Mouse (Mus musculus) E14TG2a.4 (cell line): Measurements from ENCODE around the gene Aoc1.

ENCODE experiments used
- CTCF ChIP-seq: conservative IDR thresholded peaks from 2 replicates; pipeline ENCODE4 v1.5.1; 2014; ENCODE audit warnings: low read length
- NANOG ChIP-seq: IDR thresholded peaks from 2 replicates; pipeline ENCODE4 v1.6.1; 2014; ENCODE audit warnings: borderline replicate concordance, low read length, mixed read lengths
- POU5F1 ChIP-seq: IDR thresholded peaks from 2 replicates; pipeline ENCODE4 v1.6.1; 2014; ENCODE audit warnings: low read length, borderline replicate concordance

GRCm38 (mm10) chr6:48865152-48865745, 7.4 kb upstream of the Aoc1 start:
- TF ChIP-seq CTCF (no peak), POU5F1 (no peak), NANOG (no peak)
